Mouse (Mus musculus) erythroblast, embryonic 14.5 days (primary cell): Measurements from ENCODE around the gene Tlk1. TPM values are rescaled to one million over a fixed set of nuclear protein-coding genes. Genes with fewer than 3 reads are reported as not detected.
"Not testable (repeated sequence)": the region's sequence is repeated elsewhere in the genome, so short reads cannot be mapped to it uniquely, and the experiment has no call there.

Experiments used
- H3K27me3 ChIP-seq: 2 replicates; pipeline ENCODE4 v1.6.1; 2012; ENCODE audit warnings: inconsistent platforms; ENCODE audit not compliant: control insufficient read depth
- H3K36me3 ChIP-seq: 2 replicates; pipeline ENCODE4 v1.6.1; 2012; ENCODE audit warnings: mild to moderate bottlenecking, inconsistent platforms; ENCODE audit not compliant: control insufficient read depth
- H3K4me1 ChIP-seq: 2 replicates; pipeline ENCODE4 v1.6.1; 2012; ENCODE audit warnings: inconsistent platforms; ENCODE audit not compliant: control insufficient read depth
- H3K4me3 ChIP-seq: replicated peaks from 2 replicates; pipeline ENCODE3; 2012; ENCODE audit warnings: moderate library complexity, mild to moderate bottlenecking, inconsistent platforms
- H3K9me3 ChIP-seq: 2 replicates; pipeline ENCODE4 v1.6.1; 2012; ENCODE audit warnings: low read length, inconsistent platforms, mixed read lengths; ENCODE audit not compliant: control insufficient read depth
- GATA1 ChIP-seq: IDR thresholded peaks from 2 replicates; pipeline ENCODE4 v1.6.1; 2012; ENCODE audit warnings: low read length, inconsistent platforms, mixed read lengths
- TAL1 ChIP-seq: IDR thresholded peaks from 3 replicates; pipeline ENCODE4 v1.6.1; 2012; ENCODE audit warnings: low read length, inconsistent platforms, mixed read lengths
- polyA plus RNA-seq: library from polyadenylated mRNA; stranded (reverse); fragments of >175 nt; gene quantifications from 2 replicates; pipeline ENCODE4 v1.2.3, GENCODE M21; 2012

The Tlk1 gene
- polyA plus RNA-seq, 1 experiment, result 4.5 TPM

DNA sequence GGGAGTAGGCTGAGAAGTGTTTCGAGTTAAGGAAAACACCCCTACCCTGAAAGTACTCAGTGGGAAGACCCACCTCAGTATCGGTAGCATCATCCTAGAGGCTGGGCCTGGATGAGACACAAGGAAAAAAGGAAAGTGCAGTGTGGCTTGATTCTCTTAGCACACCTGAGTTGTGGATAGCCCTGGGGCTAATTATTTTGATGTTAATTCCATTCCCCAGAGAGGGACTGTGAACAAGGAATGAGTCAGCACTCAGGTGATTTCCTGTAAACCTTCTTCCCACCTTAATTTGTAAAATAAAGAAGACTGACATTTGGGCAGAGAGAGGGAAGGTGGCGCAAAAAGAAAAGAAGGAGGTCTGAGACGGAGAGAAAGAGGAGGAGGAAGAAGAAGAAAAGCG lies 19.5 kb downstream of the Tlk1 start:
- Histone ChIP-seq H3K4me1 (peaks cover 52% of the 10 kb centered on the region), H3K27me3 (no peaks in the 10 kb centered on the region), H3K36me3 (peaks cover 78% of the 10 kb centered on the region), H3K9me3 (peaks cover 4% of the 10 kb centered on the region; the same call in 1 of the 2 replicates), H3K4me3 (no peak overlapping the region)
- TF ChIP-seq GATA1 (no peak), TAL1 (no peak)

DNA sequence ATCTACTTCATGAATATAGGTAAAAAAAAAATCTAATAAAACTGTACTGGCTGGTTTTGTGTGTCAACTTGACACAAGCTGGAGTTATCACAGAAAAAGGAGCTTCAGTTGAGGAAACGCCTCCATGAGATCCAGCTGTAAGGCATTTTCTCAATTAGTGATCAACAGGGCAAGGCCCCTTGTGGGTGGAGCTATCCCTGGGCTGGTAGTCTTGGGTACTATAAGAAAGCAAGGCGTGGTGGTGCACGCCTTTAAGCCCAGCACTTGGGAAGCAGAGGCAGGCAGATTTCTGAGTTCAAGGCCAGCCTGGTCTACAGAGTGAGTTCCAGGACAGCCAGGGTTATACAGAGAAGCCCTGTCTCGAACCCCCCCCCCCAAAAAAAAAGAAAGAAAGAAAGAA lies 21.8 kb downstream of the Tlk1 start:
- H3K4me3 ChIP-seq, H3K9me3 ChIP-seq, H3K27me3 ChIP-seq: not testable (repeated sequence)
- Histone ChIP-seq H3K4me1 (peaks cover 37% of the 10 kb centered on the region), H3K36me3 (peaks cover 86% of the 10 kb centered on the region)

DNA sequence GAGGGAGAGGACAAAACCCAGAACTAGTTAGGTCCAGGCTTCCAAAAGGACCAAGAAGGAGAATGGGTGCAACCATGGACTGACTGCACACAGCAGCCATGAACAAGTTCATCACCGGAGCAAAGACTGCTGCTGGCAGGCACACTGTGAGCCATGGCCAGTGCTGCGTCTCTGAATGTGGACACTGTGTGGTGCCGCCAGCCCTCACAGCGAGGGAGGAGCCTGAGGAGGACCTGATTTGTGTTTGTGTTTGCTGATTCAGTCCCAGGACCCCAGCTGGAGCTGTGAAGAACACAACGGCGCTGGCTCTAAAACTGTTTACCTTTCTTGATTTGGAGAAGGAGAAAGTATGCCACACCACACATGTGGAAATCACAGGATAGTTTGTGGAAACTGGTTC lies 22.9 kb downstream of the Tlk1 start:
- no peak overlapping the region for H3K4me3 ChIP-seq
- H3K36me3 ChIP-seq, result peaks cover 87% of the 10 kb centered on the region

DNA sequence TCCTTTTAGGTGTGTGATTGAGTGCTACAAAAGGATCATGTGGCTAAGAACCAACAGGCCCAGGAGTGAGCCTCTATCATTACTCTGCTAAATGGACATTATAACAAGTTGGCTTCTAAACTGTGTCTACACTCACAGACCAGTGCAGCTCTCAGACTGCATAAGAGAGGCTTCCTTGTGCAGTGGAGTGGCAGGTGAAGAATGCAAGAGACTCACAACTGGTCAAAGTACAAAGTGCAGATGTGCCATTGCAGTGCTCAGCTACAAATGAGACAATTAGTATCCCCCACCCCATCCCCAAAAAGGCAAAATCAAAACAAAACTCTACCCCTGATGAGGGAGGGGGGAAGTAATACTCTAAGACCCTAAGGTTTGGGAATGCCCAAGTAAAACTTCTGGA lies 24.0 kb downstream of the Tlk1 start:
- peaks cover 25% of the 10 kb centered on the region for H3K4me1 ChIP-seq
- no peaks in the 10 kb centered on the region for H3K27me3 ChIP-seq
- H3K4me3 ChIP-seq, result no peak overlapping the region
- H3K9me3 ChIP-seq, result peaks cover 4% of the 10 kb centered on the region; the same call in 1 of the 2 replicates
- no peak for TF ChIP-seq GATA1
- TF ChIP-seq TAL1, result no peak
- peaks cover 90% of the 10 kb centered on the region for H3K36me3 ChIP-seq

More for the DNA sequence above, 22.9 kb downstream of the Tlk1 start:
- Histone ChIP-seq H3K9me3 (peaks cover 4% of the 10 kb centered on the region; the same call in 1 of the 2 replicates), H3K27me3 (no peaks in the 10 kb centered on the region), H3K4me1 (peaks cover 29% of the 10 kb centered on the region)
- TF ChIP-seq GATA1 (no peak), TAL1 (no peak)

DNA sequence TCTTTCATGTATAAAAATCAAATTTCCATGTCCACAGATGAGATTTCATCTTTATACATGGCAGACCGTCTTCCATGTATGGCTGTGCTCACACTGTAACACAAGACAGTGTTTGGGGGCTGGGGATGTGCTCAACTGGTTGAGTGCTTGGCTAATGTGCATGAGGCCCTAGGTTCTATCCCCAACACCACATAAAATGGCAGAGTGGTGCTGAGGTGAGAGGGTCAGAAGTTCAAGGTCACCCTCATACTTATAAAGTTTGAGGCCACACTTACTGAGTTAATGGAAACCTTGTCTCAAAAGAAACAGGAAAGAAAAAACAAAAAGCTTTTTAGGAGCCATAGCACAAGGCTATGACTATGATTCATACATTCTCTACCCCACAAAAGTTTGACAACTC lies 25.1 kb downstream of the Tlk1 start:
- no peak for TF ChIP-seq TAL1
- no peak for TF ChIP-seq GATA1
- Histone ChIP-seq H3K27me3 (no peaks in the 10 kb centered on the region), H3K36me3 (peaks cover 85% of the 10 kb centered on the region), H3K4me1 (peaks cover 18% of the 10 kb centered on the region), H3K9me3 (peaks cover 4% of the 10 kb centered on the region; the same call in 1 of the 2 replicates), H3K4me3 (no peak overlapping the region)

DNA sequence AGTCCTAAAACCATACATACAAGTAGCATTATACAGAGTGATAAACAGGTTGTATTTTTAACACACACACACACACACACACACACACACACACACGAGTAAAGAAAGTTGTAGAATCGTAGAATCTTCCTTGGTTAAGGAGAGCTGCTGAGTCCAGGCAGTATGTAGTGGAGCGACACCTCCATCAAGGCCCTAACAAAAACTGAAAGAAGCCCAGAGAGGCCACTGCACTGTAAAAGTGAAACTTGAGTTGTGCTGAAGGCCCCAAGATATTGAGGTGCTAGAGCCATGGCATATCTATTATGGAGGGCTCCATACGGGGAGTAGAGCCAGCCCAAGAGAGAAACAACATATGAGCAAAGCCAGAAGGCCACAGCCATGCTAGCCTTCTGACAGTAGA lies 32.3 kb downstream of the Tlk1 start:
- H3K27me3 ChIP-seq, result no peaks in the 10 kb centered on the region
- peaks cover 63% of the 10 kb centered on the region for H3K36me3 ChIP-seq
- no peaks in the 10 kb centered on the region for H3K9me3 ChIP-seq
- peaks cover 10% of the 10 kb centered on the region for H3K4me1 ChIP-seq
- no peak for TF ChIP-seq GATA1
- TF ChIP-seq TAL1, result no peak
- H3K4me3 ChIP-seq, result no peak overlapping the region

DNA sequence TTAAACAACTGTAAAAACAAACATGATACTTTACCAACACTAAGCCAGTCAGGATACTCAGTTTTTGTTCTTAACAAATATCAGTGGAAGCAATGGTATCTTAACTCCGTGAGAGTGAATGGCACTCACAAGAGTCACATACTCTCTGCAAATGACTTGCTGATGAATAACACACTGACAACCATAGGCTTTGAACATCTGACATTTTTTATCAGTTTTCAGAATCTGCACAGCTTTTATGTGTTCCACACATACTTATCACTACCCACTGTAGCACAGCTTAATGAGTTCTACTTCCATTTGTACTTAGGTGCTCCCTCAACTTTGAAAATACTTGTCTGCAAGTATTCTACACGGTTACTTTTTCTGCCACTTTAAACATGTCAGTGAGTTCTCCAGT lies 35.3 kb downstream of the Tlk1 start:
- Histone ChIP-seq H3K9me3 (no peaks in the 10 kb centered on the region), H3K4me3 (no peak overlapping the region), H3K4me1 (peaks cover 10% of the 10 kb centered on the region), H3K27me3 (no peaks in the 10 kb centered on the region), H3K36me3 (peaks cover 67% of the 10 kb centered on the region)
- no peak for TF ChIP-seq GATA1
- no peak for TF ChIP-seq TAL1

DNA sequence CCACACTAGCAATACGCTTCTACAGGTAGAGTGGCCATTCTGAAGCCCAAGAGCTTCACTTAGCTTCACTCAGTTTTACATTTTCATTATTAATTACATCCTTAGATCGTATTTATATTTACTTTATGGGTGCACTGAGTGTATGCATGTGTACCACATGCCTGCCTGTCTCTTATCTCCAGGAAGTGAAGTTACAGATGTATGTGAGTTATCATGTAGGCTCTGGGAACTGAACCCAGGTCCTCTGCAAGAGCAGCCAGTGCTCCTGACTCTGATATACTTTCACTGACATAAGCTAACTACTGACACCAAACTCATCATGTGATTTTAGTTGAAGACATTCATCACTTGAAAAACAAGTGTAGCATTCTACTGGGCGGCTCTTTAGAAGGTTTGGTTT lies 36.2 kb downstream of the Tlk1 start:
- H3K9me3 ChIP-seq, result no peaks in the 10 kb centered on the region
- no peak for TF ChIP-seq GATA1
- no peak for TF ChIP-seq TAL1
- H3K4me1 ChIP-seq, result peaks cover 10% of the 10 kb centered on the region
- H3K4me3 ChIP-seq, result no peak overlapping the region
- H3K36me3 ChIP-seq, result peaks cover 67% of the 10 kb centered on the region
- H3K27me3 ChIP-seq, result no peaks in the 10 kb centered on the region

DNA sequence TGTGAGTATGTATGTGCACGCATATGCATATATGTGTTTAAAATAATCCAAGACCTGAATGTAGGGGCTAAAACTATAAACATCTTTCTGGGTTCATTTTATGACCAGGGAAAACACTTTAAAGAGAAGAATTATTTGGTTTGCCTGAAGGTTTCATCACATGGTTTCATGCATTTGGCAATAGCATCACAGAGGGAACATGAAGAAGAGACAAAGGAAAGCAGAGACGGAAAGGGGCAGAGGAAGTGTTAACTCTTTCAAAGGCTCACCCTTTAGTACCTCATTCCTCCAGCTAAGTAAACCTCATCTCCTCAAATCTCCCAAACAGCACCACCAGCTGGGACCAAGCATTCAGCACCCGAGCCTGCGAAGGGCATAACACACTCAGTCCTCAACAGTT lies 41.1 kb downstream of the Tlk1 start:
- Histone ChIP-seq H3K4me3 (no peak overlapping the region), H3K4me1 (peaks cover 13% of the 10 kb centered on the region), H3K27me3 (no peaks in the 10 kb centered on the region), H3K9me3 (no peaks in the 10 kb centered on the region), H3K36me3 (peaks cover 82% of the 10 kb centered on the region)
- TF ChIP-seq GATA1, result no peak
- no peak for TF ChIP-seq TAL1

DNA sequence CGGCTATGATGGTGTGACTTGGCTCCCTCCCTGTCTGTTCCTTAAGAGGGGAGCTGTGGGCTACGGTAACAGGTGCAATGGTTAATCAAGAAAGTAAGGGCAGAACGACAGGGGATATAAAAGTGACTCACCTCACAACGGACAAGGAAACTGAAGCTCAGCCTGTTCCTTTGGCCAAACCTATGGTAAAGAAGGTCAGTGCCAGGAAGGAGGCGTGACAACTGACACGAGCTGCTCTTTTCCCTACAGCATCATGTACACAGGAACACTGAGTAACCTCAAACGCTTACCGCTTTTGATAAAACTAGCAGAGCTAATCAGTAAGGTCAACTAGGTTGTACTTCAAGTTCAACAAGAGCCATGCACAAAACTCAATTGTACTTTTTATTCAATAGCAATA lies 42.0 kb downstream of the Tlk1 start:
- Histone ChIP-seq H3K4me3 (no peak overlapping the region), H3K27me3 (no peaks in the 10 kb centered on the region), H3K36me3 (peaks cover 87% of the 10 kb centered on the region), H3K9me3 (no peaks in the 10 kb centered on the region), H3K4me1 (peaks cover 10% of the 10 kb centered on the region)
- TF ChIP-seq TAL1 (no peak), GATA1 (no peak)
